Mouse (Mus musculus): ENCODE measurements around the gene Olfr71.

The Olfr71 gene

GRCm38 (mm10) chr4:43713652-43714219 lies 3.7 kb upstream of the Olfr71 start:
- DNase-seq (ENCODE audit: extremely low read depth, low read depth) = no peak

GRCm38 (mm10) chr4:43711821-43712220 lies 1.8 kb upstream of the Olfr71 start:
- no peak for DNase-seq (ENCODE audit: extremely low read depth, low read depth)

GRCm38 (mm10) chr4:43705991-43706390 lies 4.1 kb downstream of the Olfr71 start:
- DNase-seq (ENCODE audit: extremely low read depth, low read depth) = no peak

GRCm38 (mm10) chr4:43703851-43704250 lies 6.2 kb downstream of the Olfr71 start:
- DNase-seq (ENCODE audit: extremely low read depth, low read depth) = no peak

- DNase-seq (ENCODE audit: extremely low read depth, low read depth) = no peak
Observed at GRCm38 (mm10) chr4:43703439-43703838, 6.6 kb downstream of the Olfr71 start.

GRCm38 (mm10) chr4:43700707-43701106 lies 9.3 kb downstream of the Olfr71 start, which contains the start of gene Olfr70:
TSS of gene Olfr70 (minus strand) at chr4:43700807.
- no peak for DNase-seq (ENCODE audit: extremely low read depth, low read depth)

GRCm38 (mm10) chr4:43696561-43696960 lies 13.5 kb downstream of the Olfr71 start:
- no peak for DNase-seq (ENCODE audit: extremely low read depth, low read depth)

GRCm38 (mm10) chr4:43695249-43695671 lies 14.8 kb downstream of the Olfr71 start:
- DNase-seq (ENCODE audit: extremely low read depth, low read depth) = no peak

- peak; percentile 74 for DNase-seq (ENCODE audit: extremely low read depth, low read depth)
Observed at GRCm38 (mm10) chr4:43694439-43695248, 15.4 kb downstream of the Olfr71 start.

- peak; percentile 20 for DNase-seq (ENCODE audit: extremely low read depth, low read depth)
Observed at GRCm38 (mm10) chr4:43693806-43694241, 16.2 kb downstream of the Olfr71 start.

- DNase-seq (ENCODE audit: extremely low read depth, low read depth) = no peak
Observed at GRCm38 (mm10) chr4:43691026-43691425, 19.0 kb downstream of the Olfr71 start.

GRCm38 (mm10) chr4:43690021-43690420 lies 20.0 kb downstream of the Olfr71 start:
- DNase-seq (ENCODE audit: extremely low read depth, low read depth) = no peak

GRCm38 (mm10) chr4:43679416-43680043 lies 30.5 kb downstream of the Olfr71 start:
- no peak for DNase-seq (ENCODE audit: extremely low read depth, low read depth)

GRCm38 (mm10) chr4:43678541-43678940 lies 31.5 kb downstream of the Olfr71 start:
- no peak for DNase-seq (ENCODE audit: extremely low read depth, low read depth)

GRCm38 (mm10) chr4:43675608-43676007 lies 34.4 kb downstream of the Olfr71 start:
- no peak for DNase-seq (ENCODE audit: extremely low read depth, low read depth)

GRCm38 (mm10) chr4:43674974-43675373 lies 35.1 kb downstream of the Olfr71 start:
- no peak for DNase-seq (ENCODE audit: extremely low read depth, low read depth)

- DNase-seq (ENCODE audit: extremely low read depth, low read depth) = no peak
Observed at GRCm38 (mm10) chr4:43673703-43674102, 36.4 kb downstream of the Olfr71 start.

- DNase-seq (ENCODE audit: extremely low read depth, low read depth) = peak; percentile 67
Observed at GRCm38 (mm10) chr4:43672070-43672469, 38.0 kb downstream of the Olfr71 start.

GRCm38 (mm10) chr4:43669428-43669794 lies 40.6 kb downstream of the Olfr71 start:
- no peak for DNase-seq (ENCODE audit: extremely low read depth, low read depth)

GRCm38 (mm10) chr4:43668782-43669427 lies 41.1 kb downstream of the Olfr71 start, which contains the start of the genes Tmem8b and Fam221b:
TSS of gene Tmem8b (plus strand) at chr4:43668971.
TSS of gene Fam221b (minus strand) at chr4:43669145.
- peak; percentile 59 for DNase-seq (ENCODE audit: extremely low read depth, low read depth)

GRCm38 (mm10) chr4:43666412-43666811 lies 43.6 kb downstream of the Olfr71 start:
- no peak for DNase-seq (ENCODE audit: extremely low read depth, low read depth)

GRCm38 (mm10) chr4:43657146-43657545 lies 52.9 kb downstream of the Olfr71 start:
- DNase-seq (ENCODE audit: extremely low read depth, low read depth) = peak; percentile 46

Measured in MEL-GATA-1-ER (cell line).